Mouse (Mus musculus) spleen, adult 2 months (tissue): Measurements from ENCODE around the gene Cwc27. TPM values are rescaled to one million over a fixed set of nuclear protein-coding genes. Genes with fewer than 3 reads are reported as not detected.

Source experiments
- DNase-seq, 2 experiments: peaks; one replicate each; pipeline versions ENCODE4 v3.0.0 to v3.0.0-alpha.2; 2012 to 2021; ENCODE audit warnings: low spot score in 2 of 2, low read depth in 1 of 2
- H3K27ac ChIP-seq: fragments of 200-500 bp; 2 replicates; pipeline ENCODE4 v1.5.1; 2012; ENCODE audit warnings: low read length, inconsistent platforms; ENCODE audit not compliant: insufficient read depth
- H3K27me3 ChIP-seq: fragments of 200-500 bp; 2 replicates; pipeline ENCODE4 v1.6.1; 2012; ENCODE audit warnings: mild to moderate bottlenecking, moderate library complexity, low read length, inconsistent platforms; ENCODE audit not compliant: control insufficient read depth, insufficient read depth
- H3K36me3 ChIP-seq: fragments of 200-500 bp; 2 replicates; pipeline ENCODE4 v1.6.1; 2012; ENCODE audit warnings: mild to moderate bottlenecking, low read length, inconsistent platforms; ENCODE audit not compliant: control insufficient read depth, insufficient read depth
- H3K4me1 ChIP-seq: fragments of 200-500 bp; 2 replicates; pipeline ENCODE4 v1.6.1; 2011; ENCODE audit warnings: inconsistent platforms; ENCODE audit not compliant: control insufficient read depth, insufficient read depth, insufficient read length
- H3K4me3 ChIP-seq: fragments of 200-500 bp; 2 replicates; pipeline ENCODE4 v1.5.1; 2011; ENCODE audit warnings: mild to moderate bottlenecking, inconsistent platforms; ENCODE audit not compliant: insufficient read depth, insufficient read length; ENCODE audit errors: extremely low read depth
- CTCF ChIP-seq: fragments of 200-500 bp; IDR thresholded peaks from 2 replicates; pipeline ENCODE4 v1.5.1; 2011; ENCODE audit warnings: mild to moderate bottlenecking, inconsistent platforms; ENCODE audit not compliant: insufficient read depth, insufficient read length, insufficient replicate concordance; ENCODE audit errors: extremely low read depth
- POLR2A ChIP-seq: fragments of 200-500 bp; IDR thresholded peaks from 2 replicates; pipeline ENCODE4 v1.6.1; 2011; ENCODE audit warnings: low read depth, low read length, inconsistent platforms
- WGBS: fragments of 180-500 bp; shearing (Covaris S2); methylation state at CpG from one replicate; pipeline ENCODE4 v1.1.7; 2018; 5-methylcytosine and 5-hydroxymethylcytosine counted together
- polyA plus RNA-seq: library from polyadenylated mRNA; depleted of rRNA; stranded (reverse); fragments of >200 nt; gene quantifications from 2 replicates; pipeline ENCODE4 v1.2.3, GENCODE M21; 2012

Cwc27 gene
- polyA plus RNA-seq, 1 experiment, result 2.4 TPM

DNA sequence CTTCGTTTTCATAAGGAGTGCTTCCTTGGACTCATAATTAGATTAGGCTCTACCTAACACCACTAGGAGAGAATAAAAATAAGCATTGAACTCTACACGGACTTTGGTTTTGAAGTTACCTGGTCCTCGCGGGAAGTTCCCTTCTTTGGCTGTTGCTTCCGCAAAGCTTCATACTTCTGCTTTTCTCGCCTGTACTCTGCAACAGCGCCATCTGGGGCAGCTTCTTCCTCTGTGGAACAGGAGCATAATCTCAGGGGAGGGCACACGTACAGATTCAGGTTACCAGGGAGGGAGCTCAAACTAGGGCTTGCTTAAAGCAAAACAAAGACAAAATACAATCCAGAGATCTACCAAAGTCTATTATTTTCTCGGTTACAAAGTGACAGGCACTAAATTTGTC is 155.8 kb downstream of the Cwc27 start:
- Histone ChIP-seq H3K27me3 (no peaks in the 10 kb centered on the region), H3K36me3 (peaks cover 7% of the 10 kb centered on the region), H3K4me1 (no peaks in the 10 kb centered on the region), H3K27ac (no peak overlapping the region), H3K4me3 (no peak overlapping the region)
- WGBS, result 92% methylated on average over 9 of the region's 9 CpGs
- no peak for DNase-seq
- no peak for TF ChIP-seq CTCF
- TF ChIP-seq POLR2A, result no peak

DNA sequence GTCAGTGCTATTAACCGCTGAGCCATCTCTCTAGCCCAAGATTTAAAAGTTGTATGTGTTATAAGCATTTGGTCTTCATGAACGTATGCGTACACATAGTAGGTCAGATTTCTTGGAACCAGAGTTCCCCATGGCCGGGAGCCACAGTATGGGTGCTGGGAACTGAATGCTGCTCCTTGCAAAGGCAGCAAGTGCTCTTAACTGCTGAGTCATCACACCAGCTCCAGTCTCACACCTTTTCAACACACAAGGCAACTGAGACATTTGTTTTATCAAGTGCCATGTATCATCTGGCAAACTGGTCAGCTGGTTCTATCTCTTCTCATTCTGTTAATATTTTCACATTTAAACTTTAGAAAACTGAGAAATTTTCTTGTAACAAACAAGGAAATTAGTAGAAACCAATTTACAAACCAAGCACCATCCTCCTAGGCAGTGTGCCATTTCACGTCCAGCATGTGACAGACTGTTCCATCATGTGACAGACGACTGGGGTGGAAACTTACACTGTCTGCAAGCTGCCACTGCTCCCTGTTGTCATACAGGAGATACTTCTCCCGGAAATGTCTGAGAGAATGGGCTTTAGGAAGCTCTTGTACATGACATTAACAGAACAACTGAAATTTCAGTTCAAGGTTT is 156.8 kb downstream of the Cwc27 start:
- H3K27ac ChIP-seq, result no peak overlapping the region
- WGBS, result 94% methylated on average over 7 of the region's 7 CpGs
- no peak for DNase-seq
- no peaks in the 10 kb centered on the region for H3K27me3 ChIP-seq
- H3K36me3 ChIP-seq, result peaks cover 7% of the 10 kb centered on the region
- no peak for TF ChIP-seq POLR2A
- no peak for TF ChIP-seq CTCF
- H3K4me3 ChIP-seq, result no peak overlapping the region
- H3K4me1 ChIP-seq, result no peaks in the 10 kb centered on the region

DNA sequence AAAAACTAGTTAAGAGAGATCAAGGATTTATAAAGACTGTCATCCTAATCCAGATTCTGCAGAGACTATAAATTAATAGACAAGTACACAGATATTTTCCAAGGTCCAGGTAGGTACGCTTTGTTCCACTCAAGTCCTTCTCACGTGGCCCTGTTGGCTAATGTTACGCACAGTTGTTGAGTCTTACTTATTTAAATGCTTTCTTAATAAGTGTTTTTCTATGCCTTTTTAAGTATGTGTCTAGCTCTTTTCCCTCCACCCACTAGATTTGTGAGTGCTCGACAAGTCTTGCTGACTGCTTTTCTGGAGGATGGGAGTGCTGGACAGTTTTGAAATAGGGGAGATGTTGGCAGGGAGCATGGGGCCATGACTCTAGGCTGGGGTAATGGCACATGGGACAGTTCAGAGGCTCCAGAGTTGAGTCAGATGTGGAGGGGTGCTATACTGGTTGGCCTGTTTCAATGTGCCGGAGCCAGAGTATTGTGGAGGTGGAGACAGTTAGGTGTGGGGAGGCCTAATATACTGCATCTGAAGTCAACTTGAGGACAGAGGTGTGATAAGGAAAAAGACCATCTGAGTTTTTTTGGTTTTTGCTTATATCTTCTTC is 160.2 kb downstream of the Cwc27 start:
- no peaks in the 10 kb centered on the region for H3K4me1 ChIP-seq
- H3K27ac ChIP-seq, result no peak overlapping the region
- TF ChIP-seq CTCF (no peak), POLR2A (no peak)
- H3K36me3 ChIP-seq, result peaks cover 7% of the 10 kb centered on the region
- WGBS, result 95% methylated on average over 5 of the region's 5 CpGs
- H3K27me3 ChIP-seq, result no peaks in the 10 kb centered on the region
- H3K4me3 ChIP-seq, result no peak overlapping the region
- DNase-seq, result no peak

DNA sequence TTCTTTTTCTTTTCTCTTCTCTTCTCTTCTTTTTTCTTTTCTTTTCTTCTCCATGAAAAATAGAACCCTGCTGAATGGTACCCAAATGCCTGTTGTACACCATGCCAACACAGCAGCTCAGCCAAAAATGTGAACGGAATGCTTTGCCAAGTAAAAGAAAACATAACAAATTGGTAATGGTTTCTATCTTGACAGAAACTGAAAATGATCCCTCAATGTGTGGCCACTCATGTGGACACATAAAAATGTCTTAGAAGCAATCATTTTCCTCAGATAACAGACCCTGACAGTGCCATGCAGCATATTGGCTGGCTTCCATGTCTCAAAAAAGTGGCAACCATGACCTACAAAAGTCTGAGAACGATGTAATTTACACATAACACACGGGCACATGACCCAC is 161.8 kb downstream of the Cwc27 start:
- H3K36me3 ChIP-seq, result peaks cover 4% of the 10 kb centered on the region
- H3K4me3 ChIP-seq, result no peak overlapping the region
- no peak overlapping the region for H3K27ac ChIP-seq
- no peaks in the 10 kb centered on the region for H3K27me3 ChIP-seq
- no peak for DNase-seq
- 87% methylated on average over 3 of the region's 3 CpGs for WGBS
- TF ChIP-seq POLR2A (no peak), CTCF (no peak)
- no peaks in the 10 kb centered on the region for H3K4me1 ChIP-seq

DNA sequence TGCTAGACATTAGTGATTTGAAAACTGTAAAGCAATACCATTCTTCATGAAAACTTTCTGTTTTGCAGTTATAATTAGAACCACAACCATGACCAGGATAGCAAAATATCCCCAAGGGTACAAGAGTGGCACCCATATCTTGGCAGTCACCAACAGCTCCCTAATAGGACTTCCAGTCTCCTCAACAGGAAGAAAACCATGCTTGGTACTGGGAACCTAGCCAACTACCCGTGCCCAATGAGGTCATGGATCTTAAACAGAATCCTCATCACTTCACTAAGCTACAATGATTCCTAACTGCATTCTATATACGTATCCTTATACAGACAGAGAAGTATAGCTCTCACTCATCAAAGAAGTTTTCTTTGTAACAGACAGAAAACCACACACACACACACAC is 165.2 kb downstream of the Cwc27 start:
- TF ChIP-seq CTCF, result no peak
- TF ChIP-seq POLR2A, result no peak
- H3K27ac ChIP-seq, result no peak overlapping the region
- WGBS, result 79% methylated on average over 2 of the region's 2 CpGs
- no peak overlapping the region for H3K4me3 ChIP-seq
- no peak for DNase-seq
- no peaks in the 10 kb centered on the region for H3K4me1 ChIP-seq
- H3K36me3 ChIP-seq, result peaks cover under 1% of the 10 kb centered on the region; the same call in 1 of the 2 replicates
- no peaks in the 10 kb centered on the region for H3K27me3 ChIP-seq

DNA sequence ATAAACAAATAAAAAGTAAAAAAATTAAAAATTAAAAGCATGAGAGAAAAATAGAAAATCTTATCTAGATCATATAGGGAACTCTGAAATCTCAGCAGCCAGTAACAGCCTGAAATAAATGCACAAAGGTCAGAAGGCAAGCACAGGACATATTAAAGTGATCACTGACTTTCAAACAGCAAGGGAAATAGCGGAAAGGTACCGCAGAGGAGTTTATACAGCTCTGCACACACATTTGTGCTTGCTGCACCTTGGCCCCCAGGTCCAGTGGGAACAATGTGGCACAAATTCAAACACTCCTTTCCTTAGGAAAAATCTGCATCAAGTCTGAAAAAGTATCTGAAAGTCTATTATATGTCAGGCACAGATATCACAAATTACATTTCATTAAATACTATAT is 166.3 kb downstream of the Cwc27 start:
- Histone ChIP-seq H3K27me3 (no peaks in the 10 kb centered on the region), H3K4me1 (no peaks in the 10 kb centered on the region), H3K4me3 (no peak overlapping the region), H3K27ac (no peak overlapping the region), H3K36me3 (no peaks in the 10 kb centered on the region; the same call in 1 of the 2 replicates)
- DNase-seq, result no peak
- WGBS, result 91% methylated on average over 2 of the region's 2 CpGs
- TF ChIP-seq POLR2A, result no peak
- no peak for TF ChIP-seq CTCF

DNA sequence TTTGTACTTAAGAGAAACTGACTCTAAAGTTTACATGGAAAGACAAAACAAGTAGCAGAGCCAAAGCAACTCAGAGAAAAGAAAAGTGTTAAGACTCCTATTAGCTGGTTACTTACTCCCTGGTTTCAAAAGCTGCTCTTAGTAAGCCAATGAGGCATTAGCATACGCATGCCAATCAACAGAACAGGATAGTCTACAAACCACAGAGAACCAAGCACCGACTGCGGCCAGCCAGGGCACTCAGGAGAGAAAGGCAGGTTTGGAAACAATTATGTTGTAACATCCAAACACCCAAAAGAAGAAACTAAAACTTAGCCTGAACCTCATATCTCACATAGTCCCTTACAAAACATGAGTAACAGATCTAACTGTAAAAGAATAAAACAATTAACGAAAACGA is 166.8 kb downstream of the Cwc27 start:
- no peaks in the 10 kb centered on the region for H3K4me1 ChIP-seq
- no peak overlapping the region for H3K27ac ChIP-seq
- no peaks in the 10 kb centered on the region for H3K27me3 ChIP-seq
- 81% methylated on average over 5 of the region's 5 CpGs for WGBS
- DNase-seq, result no peak
- H3K4me3 ChIP-seq, result no peak overlapping the region
- H3K36me3 ChIP-seq, result no peaks in the 10 kb centered on the region; the same call in 1 of the 2 replicates
- TF ChIP-seq CTCF (no peak), POLR2A (no peak)
